Mouse (Mus musculus): ENCODE data around the gene Ift88. TPM values are rescaled to one million over a fixed set of nuclear protein-coding genes. Genes with fewer than 3 reads are reported as not detected.

Ift88 gene
- total RNA-seq, 2 experiments from 2014 or later = 15.5 to 20.0 TPM

DNA sequence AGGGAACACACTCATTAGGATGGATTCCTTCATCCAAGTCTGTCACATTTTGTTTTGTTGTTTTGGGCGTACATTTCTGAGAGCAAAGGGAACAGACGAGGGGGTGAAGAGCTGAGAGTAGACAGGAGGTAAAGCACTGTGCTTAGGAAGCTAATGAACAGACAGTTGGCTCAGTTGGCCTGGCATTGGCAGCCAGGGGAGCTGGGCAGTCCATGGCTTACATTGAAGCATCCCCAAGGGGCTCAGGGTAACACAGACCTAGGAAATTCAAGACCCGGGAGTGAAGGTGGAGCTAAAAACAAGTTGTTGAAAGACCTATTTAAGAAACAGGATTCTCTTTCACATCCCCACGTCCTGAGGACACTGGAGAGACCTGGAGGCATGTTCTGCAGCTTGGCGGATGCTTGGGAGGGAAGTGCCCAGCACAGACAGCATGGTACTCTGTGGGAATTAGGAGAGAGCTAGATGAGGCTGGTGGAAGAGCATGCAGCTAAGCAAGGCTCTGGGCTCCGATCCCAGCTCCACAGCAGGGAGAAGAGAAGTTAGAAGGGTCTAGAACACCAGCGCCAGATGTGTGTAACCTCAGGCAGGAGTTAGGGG is 131.7 kb downstream of the Ift88 start:
- Histone ChIP-seq H3K4me3 (no peak overlapping the region), H3K27ac (no peak overlapping the region)
- intact Hi-C loops (cut with DNase I) = no loop called here
- no peak for TF ChIP-seq CTCF (IDR thresholded peaks at IDR 0.05)
- DNase-seq (ENCODE audit: extremely low spot score in 1 of 2, low spot score in 2 of 2) = no peak

DNA sequence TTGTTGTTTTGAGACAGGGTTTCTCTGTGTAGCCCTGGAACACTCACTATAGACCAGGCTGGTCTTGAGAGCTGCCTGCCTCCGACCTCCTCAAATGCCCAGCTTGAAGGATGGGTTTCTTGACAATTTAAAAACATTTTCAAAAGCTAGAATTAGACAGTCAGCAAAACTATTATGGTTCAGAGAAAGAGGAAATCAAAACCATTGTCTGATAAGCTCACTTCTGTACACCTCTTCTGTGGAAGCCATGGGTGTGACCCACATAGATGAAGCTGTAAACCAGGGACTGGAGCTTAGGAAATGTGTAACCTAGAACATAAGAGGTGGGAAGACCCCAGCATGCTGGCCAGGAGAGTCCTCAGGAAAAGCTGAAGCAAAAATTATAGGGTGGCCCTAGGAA is 133.1 kb downstream of the Ift88 start:
- TF ChIP-seq CTCF (IDR thresholded peaks at IDR 0.05) = no peak
- intact Hi-C loops (cut with DNase I) = no loop called here
- no peak overlapping the region for H3K4me3 ChIP-seq

DNA sequence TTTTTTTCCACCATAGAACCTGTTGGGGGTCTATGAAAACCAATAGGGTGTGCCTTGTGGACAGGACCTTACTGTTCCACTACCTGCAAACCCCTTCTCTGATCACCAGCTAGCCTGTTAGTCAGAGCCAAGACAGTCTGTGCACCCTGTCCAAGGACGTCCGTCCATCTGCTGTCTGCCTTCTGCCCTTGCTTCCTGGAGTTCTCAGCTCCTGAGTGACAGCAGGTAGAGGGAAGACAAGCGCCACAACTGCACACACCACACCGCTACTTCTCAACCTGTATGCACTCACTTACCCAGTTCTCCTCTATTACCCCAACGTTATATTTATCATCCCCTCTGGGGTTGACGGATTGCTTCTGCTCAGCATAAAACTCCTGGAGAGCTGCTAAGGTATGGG is 141.8 kb downstream of the Ift88 start:
- no peak overlapping the region for H3K27ac ChIP-seq
- H3K4me3 ChIP-seq = no peak overlapping the region
- DNase-seq (ENCODE audit: extremely low spot score in 1 of 2, low spot score in 2 of 2) = no peak
- TF ChIP-seq CTCF (IDR thresholded peaks at IDR 0.05) = no peak
- intact Hi-C loops (cut with DNase I) = no loop called here

More for the DNA sequence above, 133.1 kb downstream of the Ift88 start:
- H3K27ac ChIP-seq = no peak overlapping the region
- no peak for DNase-seq (ENCODE audit: extremely low spot score in 1 of 2, low spot score in 2 of 2)

Other genes with a start within 250 kb of the Ift88 start
- gene Cryl1, start 25.5 kb upstream of the Ift88 start, total RNA-seq (2021) = 10 to 100 TPM; 16.1 to 19.7 TPM
- 10 to 100 TPM; 15.4 to 17.7 TPM for gene Il17d, start 100.7 kb downstream of the Ift88 start, total RNA-seq (2021)
- gene Eef1akmt1, start 147.6 kb downstream of the Ift88 start, total RNA-seq (2021) = 10 to 100 TPM; 30.7 to 38.0 TPM
- 10 to 100 TPM; 14.2 to 14.6 TPM for gene Xpo4, start 241.4 kb downstream of the Ift88 start, total RNA-seq (2021)

Data from left cerebral cortex, adult 2 months (tissue).